Mouse (Mus musculus): Measurements from ENCODE around the gene Slc22a14. TPM values are rescaled to one million over a fixed set of nuclear protein-coding genes. Genes with fewer than 3 reads are reported as not detected.

Slc22a14 gene
- polyA plus RNA-seq, 1 experiment = not detected

- peak; percentile 25 to 43 for DNase-seq
- no peak overlapping the region for H3K27ac ChIP-seq (ENCODE audit: insufficient read depth, low read length)
- no peaks in the 10 kb centered on the region for H3K27me3 ChIP-seq (ENCODE audit: control insufficient read depth, insufficient read depth, low read length)
- H3K4me1 ChIP-seq (ENCODE audit: control insufficient read depth, insufficient read depth, low read length) = no peaks in the 10 kb centered on the region
- TF ChIP-seq POLR2A (IDR thresholded peaks at IDR 0.05; ENCODE audit: borderline replicate concordance, insufficient read depth, low read length) (no peak), CTCF (IDR thresholded peaks at IDR 0.05; ENCODE audit: borderline replicate concordance, insufficient read depth, low read depth, low read length) (peak; percentile 73)
- no peak overlapping the region for H3K4me3 ChIP-seq (replicated peaks; ENCODE audit: insufficient read depth, low read depth, low read length)
- 38% methylated on average over 11 of the region's 11 CpGs for WGBS
These were observed 173.0 kb downstream of the Slc22a14 start for GRCm38 (mm10) chr9:119192202-119192990.

GRCm38 (mm10) chr9:119181241-119181728 lies 184.1 kb downstream of the Slc22a14 start:
- 15% methylated on average over 3 of the region's 3 CpGs for WGBS
- no peak overlapping the region for H3K27ac ChIP-seq (ENCODE audit: insufficient read depth, low read length)
- no peaks in the 10 kb centered on the region; the same call in 1 of the 2 replicates for H3K27me3 ChIP-seq (ENCODE audit: control insufficient read depth, insufficient read depth, low read length)
- H3K4me1 ChIP-seq (ENCODE audit: control insufficient read depth, insufficient read depth, low read length) = no peaks in the 10 kb centered on the region
- no peak overlapping the region for H3K4me3 ChIP-seq (replicated peaks; ENCODE audit: insufficient read depth, low read depth, low read length)
- DNase-seq = peak; percentile 11 to 34
- no peak for TF ChIP-seq POLR2A (IDR thresholded peaks at IDR 0.05; ENCODE audit: borderline replicate concordance, insufficient read depth, low read length)
- TF ChIP-seq CTCF (IDR thresholded peaks at IDR 0.05; ENCODE audit: borderline replicate concordance, insufficient read depth, low read depth, low read length) = no peak

GRCm38 (mm10) chr9:119179292-119179691 lies 186.1 kb downstream of the Slc22a14 start:
- no peak for DNase-seq
- Histone ChIP-seq H3K4me1 (ENCODE audit: control insufficient read depth, insufficient read depth, low read length) (no peaks in the 10 kb centered on the region), H3K4me3 (replicated peaks; ENCODE audit: insufficient read depth, low read depth, low read length) (no peak overlapping the region), H3K27me3 (ENCODE audit: control insufficient read depth, insufficient read depth, low read length) (no peaks in the 10 kb centered on the region; the same call in 1 of the 2 replicates), H3K27ac (ENCODE audit: insufficient read depth, low read length) (no peak overlapping the region)
- 49% methylated on average over 11 of the region's 11 CpGs for WGBS
- TF ChIP-seq POLR2A (IDR thresholded peaks at IDR 0.05; ENCODE audit: borderline replicate concordance, insufficient read depth, low read length) (no peak), CTCF (IDR thresholded peaks at IDR 0.05; ENCODE audit: borderline replicate concordance, insufficient read depth, low read depth, low read length) (no peak)

GRCm38 (mm10) chr9:119167608-119168007 lies 197.7 kb downstream of the Slc22a14 start:
- Histone ChIP-seq H3K4me1 (ENCODE audit: control insufficient read depth, insufficient read depth, low read length) (no peaks in the 10 kb centered on the region), H3K27me3 (ENCODE audit: control insufficient read depth, insufficient read depth, low read length) (no peaks in the 10 kb centered on the region), H3K27ac (ENCODE audit: insufficient read depth, low read length) (no peak overlapping the region), H3K4me3 (replicated peaks; ENCODE audit: insufficient read depth, low read depth, low read length) (no peak overlapping the region)
- WGBS = 93% methylated on average over 2 of the region's 2 CpGs
- no peak for DNase-seq
- TF ChIP-seq POLR2A (IDR thresholded peaks at IDR 0.05; ENCODE audit: borderline replicate concordance, insufficient read depth, low read length) (no peak), CTCF (IDR thresholded peaks at IDR 0.05; ENCODE audit: borderline replicate concordance, insufficient read depth, low read depth, low read length) (no peak)

GRCm38 (mm10) chr9:119165548-119165947 lies 199.8 kb downstream of the Slc22a14 start:
- Histone ChIP-seq H3K27ac (ENCODE audit: insufficient read depth, low read length) (no peak overlapping the region), H3K27me3 (ENCODE audit: control insufficient read depth, insufficient read depth, low read length) (no peaks in the 10 kb centered on the region), H3K4me1 (ENCODE audit: control insufficient read depth, insufficient read depth, low read length) (no peaks in the 10 kb centered on the region), H3K4me3 (replicated peaks; ENCODE audit: insufficient read depth, low read depth, low read length) (no peak overlapping the region)
- TF ChIP-seq CTCF (IDR thresholded peaks at IDR 0.05; ENCODE audit: borderline replicate concordance, insufficient read depth, low read depth, low read length) (no peak), POLR2A (IDR thresholded peaks at IDR 0.05; ENCODE audit: borderline replicate concordance, insufficient read depth, low read length) (no peak)
- no peak for DNase-seq
- WGBS = 80% methylated on average over 6 of the region's 6 CpGs

- no peak overlapping the region for H3K4me3 ChIP-seq (replicated peaks; ENCODE audit: insufficient read depth, low read depth, low read length)
- no peak for DNase-seq
- H3K27ac ChIP-seq (ENCODE audit: insufficient read depth, low read length) = no peak overlapping the region
- 88% methylated on average over 7 of the region's 7 CpGs for WGBS
- no peaks in the 10 kb centered on the region for H3K27me3 ChIP-seq (ENCODE audit: control insufficient read depth, insufficient read depth, low read length)
- H3K4me1 ChIP-seq (ENCODE audit: control insufficient read depth, insufficient read depth, low read length) = no peaks in the 10 kb centered on the region
- TF ChIP-seq POLR2A (IDR thresholded peaks at IDR 0.05; ENCODE audit: borderline replicate concordance, insufficient read depth, low read length) (no peak), CTCF (IDR thresholded peaks at IDR 0.05; ENCODE audit: borderline replicate concordance, insufficient read depth, low read depth, low read length) (no peak)
These were observed 200.6 kb downstream of the Slc22a14 start for GRCm38 (mm10) chr9:119164743-119165142.

- TF ChIP-seq POLR2A (IDR thresholded peaks at IDR 0.05; ENCODE audit: borderline replicate concordance, insufficient read depth, low read length) (no peak), CTCF (IDR thresholded peaks at IDR 0.05; ENCODE audit: borderline replicate concordance, insufficient read depth, low read depth, low read length) (no peak)
- Histone ChIP-seq H3K27me3 (ENCODE audit: control insufficient read depth, insufficient read depth, low read length) (no peaks in the 10 kb centered on the region; the same call in 1 of the 2 replicates), H3K4me3 (replicated peaks; ENCODE audit: insufficient read depth, low read depth, low read length) (no peak overlapping the region), H3K27ac (ENCODE audit: insufficient read depth, low read length) (no peak overlapping the region), H3K4me1 (ENCODE audit: control insufficient read depth, insufficient read depth, low read length) (no peaks in the 10 kb centered on the region)
- 28% methylated on average over 3 of the region's 3 CpGs for WGBS
- no peak for DNase-seq
These were observed 204.7 kb downstream of the Slc22a14 start for GRCm38 (mm10) chr9:119160689-119161088.

- no peaks in the 10 kb centered on the region; the same call in 1 of the 2 replicates for H3K27me3 ChIP-seq (ENCODE audit: control insufficient read depth, insufficient read depth, low read length)
- no peak for DNase-seq
- WGBS = 65% methylated on average over 4 of the region's 4 CpGs
- TF ChIP-seq POLR2A (IDR thresholded peaks at IDR 0.05; ENCODE audit: borderline replicate concordance, insufficient read depth, low read length) = no peak
- TF ChIP-seq CTCF (IDR thresholded peaks at IDR 0.05; ENCODE audit: borderline replicate concordance, insufficient read depth, low read depth, low read length) = no peak
- H3K27ac ChIP-seq (ENCODE audit: insufficient read depth, low read length) = no peak within 1 kb of the TSS
- no peak within 1 kb of the TSS for H3K4me3 ChIP-seq (replicated peaks; ENCODE audit: insufficient read depth, low read depth, low read length)
- no peaks in the 10 kb centered on the region for H3K4me1 ChIP-seq (ENCODE audit: control insufficient read depth, insufficient read depth, low read length)
These were observed 206.5 kb downstream of the Slc22a14 start, which contains the start of gene Gm47289 for GRCm38 (mm10) chr9:119158861-119159260. Gene Gm47289 (plus strand): TSS chr9:119159161.

Data from cerebellum, adult 2 months (tissue).